Mouse (Mus musculus) layer of hippocampus, postnatal 36 days (tissue): ENCODE measurements around the gene Kcnj12. TPM values are rescaled to one million over a fixed set of nuclear protein-coding genes. Genes with fewer than 3 reads are reported as not detected.

Experiments used
- DNase-seq, 2 experiments: peaks; one replicate each; pipeline ENCODE4 v3.0.0; 2022
- total RNA-seq, 2 experiments: library from RNA; stranded (reverse); gene quantifications; 2 replicates each; pipeline ENCODE4 v1.2.3; 2021

Gene Kcnj12
- 1 to 10 TPM; 6.0 to 6.9 TPM for total RNA-seq

- no peak for DNase-seq
Measured at GRCm38 (mm10) chr11:61022550-61023391, at the start of gene Kcnj12. Gene Kcnj12, plus strand, starts transcription at chr11:61022564.

GRCm38 (mm10) chr11:60975097-60975496, 47.3 kb upstream of the Kcnj12 start:
- DNase-seq, result no peak

DNA sequence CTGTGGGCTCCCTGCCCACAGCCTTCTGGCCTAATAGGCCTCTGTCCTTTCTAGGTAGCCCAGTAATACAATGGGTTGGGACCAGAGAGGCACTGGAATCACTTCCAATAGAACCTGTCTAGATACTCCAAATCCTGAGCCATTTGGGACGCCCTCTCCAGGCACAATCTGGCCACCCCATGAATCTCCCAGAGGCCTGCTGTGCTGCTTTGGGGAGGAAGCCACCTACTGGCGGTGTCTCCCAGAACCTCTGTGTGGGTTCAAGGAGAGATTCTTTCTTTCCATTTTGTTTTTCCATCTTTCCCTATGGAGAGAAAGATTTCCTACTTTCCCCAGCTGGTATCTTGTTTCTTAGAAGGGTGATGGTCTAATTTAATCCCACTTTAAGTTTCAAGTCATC, 46.1 kb upstream of the Kcnj12 start:
- DNase-seq, result no peak

- DNase-seq, result no peak
Measured at GRCm38 (mm10) chr11:60976742-60977141, 45.6 kb upstream of the Kcnj12 start.

DNA sequence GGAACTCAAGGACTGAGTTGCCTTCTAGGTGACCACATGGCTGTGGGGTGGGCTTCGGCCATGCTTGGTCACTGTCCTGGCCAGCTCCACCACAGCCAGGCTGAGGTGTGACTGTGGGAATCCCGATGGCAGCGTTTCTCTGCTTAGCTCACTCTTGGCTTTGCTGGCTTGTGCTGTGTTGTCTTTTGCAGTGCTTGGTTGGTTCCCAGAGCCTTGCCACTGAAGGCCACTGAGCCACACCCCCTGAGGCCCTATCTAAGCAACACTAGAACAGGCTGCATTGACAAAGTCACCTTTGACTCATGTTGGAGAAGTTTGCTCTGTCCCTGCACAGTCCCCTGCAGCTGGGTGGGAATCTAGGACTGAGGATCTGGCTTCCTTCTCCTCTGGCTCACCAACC, 45.2 kb upstream of the Kcnj12 start:
- no peak for DNase-seq

DNA sequence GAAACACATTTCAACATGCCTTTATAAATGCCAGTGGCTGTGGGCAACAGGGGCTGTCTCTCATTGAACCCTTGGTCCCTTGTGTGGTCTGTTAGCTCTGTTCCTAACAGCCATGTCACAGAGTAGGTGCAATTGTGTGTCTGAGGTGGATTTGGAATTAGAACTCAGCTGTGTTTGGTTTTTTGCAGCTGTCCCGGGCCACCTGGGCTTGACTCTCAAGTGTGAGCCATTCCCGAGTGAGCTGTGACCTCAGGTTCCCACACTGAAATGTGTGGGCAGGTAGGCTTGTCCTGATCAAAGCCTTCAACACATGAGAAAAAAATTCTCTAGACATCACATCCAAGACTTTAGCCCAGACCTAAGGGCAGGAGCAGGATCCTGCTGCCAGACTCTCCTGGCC, 43.7 kb upstream of the Kcnj12 start:
- DNase-seq, result no peak

- DNase-seq, result no peak
Measured at GRCm38 (mm10) chr11:60979788-60980187, 42.6 kb upstream of the Kcnj12 start.

GRCm38 (mm10) chr11:60981693-60982486, 40.5 kb upstream of the Kcnj12 start:
- no peak for DNase-seq

DNA sequence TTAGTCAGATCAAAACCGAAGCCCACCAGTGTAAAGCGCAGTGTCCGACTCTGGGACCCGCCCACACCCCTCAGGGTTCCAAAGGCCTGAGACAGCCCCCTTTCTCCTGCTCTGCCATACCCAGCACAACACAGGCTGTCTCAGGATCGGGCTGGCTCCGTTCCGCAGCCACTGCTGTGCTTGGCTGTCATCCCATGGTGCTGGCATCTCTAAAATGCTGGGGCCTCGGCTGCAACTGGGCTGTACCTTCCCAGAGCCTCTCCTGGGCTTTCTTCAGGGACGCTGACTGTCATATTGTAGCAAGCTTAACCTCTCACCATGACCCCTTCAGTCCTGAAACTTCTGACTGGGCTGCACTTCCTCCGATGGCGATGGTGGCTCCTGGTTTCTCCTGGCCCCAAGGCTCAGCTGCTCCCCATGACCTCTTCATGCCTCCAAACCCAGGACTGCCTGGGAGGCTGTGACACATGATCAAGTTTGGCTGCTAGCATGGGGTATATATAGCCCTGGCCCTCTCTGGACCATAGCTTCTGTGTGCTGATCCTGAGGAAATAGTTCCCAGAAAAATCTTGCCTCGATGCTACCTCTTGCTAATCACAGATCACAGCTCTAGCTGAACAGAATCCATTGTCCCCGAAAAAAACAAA, 37.3 kb upstream of the Kcnj12 start:
- DNase-seq, result peak; percentile 39 to 47

GRCm38 (mm10) chr11:60990428-60990827, 31.9 kb upstream of the Kcnj12 start:
- DNase-seq, result no peak

DNA sequence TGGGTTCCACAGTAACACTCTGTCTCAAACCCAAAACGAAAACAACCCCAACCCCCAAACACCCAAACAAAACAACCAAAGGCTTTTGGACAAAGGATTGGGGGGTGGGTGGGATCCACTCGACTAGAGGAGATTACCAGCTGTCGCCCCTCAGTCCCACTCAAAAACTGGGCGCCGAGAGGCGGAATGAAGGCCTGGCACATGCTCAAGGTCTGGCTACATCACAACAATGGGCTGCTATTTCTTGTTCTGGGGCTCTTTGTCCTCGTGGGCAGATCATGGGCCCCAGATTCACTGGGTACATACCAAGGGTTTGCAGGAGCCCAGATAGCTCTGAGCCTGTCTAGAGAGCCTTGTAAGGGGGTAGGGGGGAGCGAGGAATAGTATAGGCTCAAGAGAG, 19.6 kb upstream of the Kcnj12 start:
- DNase-seq, result no peak

- DNase-seq, result no peak
Measured at GRCm38 (mm10) chr11:61004046-61004445, 18.3 kb upstream of the Kcnj12 start.

- no peak for DNase-seq
Measured at GRCm38 (mm10) chr11:61004781-61005180, 17.6 kb upstream of the Kcnj12 start.

- DNase-seq, result no peak
Measured at GRCm38 (mm10) chr11:61005345-61005744, 17.0 kb upstream of the Kcnj12 start.

- DNase-seq, result no peak
Measured at GRCm38 (mm10) chr11:61011736-61012294, 10.5 kb upstream of the Kcnj12 start.

DNA sequence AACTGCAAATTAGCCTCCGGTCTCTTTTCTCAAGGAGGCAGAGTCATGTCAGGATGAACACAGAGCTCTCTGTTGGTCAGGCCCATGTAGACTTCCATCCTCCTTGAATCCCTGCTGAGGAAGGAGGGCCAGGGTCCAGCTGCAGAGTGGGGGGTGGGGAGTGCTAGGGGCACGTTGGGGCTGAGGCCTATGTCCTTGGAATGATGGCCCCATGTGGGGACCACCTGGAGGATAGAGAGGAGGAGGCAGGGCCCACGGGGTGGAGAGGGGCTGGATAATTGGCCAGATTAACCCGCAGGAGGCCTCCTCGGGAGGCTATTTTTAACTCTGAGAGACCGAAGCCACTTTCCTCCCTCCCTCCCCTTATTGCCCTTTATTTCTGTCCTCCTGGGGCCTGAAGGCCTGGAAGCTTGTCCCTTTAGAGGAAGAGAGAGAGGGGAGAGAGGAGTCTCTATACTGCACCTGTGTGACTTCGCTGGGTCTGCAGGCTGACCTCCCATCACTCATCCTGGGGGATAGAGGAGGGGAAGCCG, 5.4 kb upstream of the Kcnj12 start:
- DNase-seq, result no peak

DNA sequence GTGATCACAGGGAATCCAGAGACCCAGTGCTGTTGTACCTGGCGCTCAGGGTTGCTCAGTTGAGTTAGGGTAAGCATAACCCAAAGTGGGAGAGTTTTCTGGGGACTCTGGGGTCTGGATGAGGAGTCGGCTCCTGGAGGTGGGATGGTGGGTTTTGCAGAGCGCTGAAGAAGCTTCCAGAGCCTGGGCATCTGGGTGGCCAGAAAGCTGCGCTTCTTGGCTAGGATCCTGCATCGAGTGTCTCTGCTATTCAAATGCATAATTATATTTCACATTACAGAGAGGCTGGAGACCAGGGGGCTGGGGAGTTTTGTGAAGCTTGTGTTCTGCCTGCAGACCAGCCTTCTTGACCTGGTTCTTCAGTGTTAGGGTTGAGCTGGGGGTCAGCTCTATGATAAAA, 1.2 kb upstream of the Kcnj12 start:
- no peak for DNase-seq

- peak; percentile 24 to 25 for DNase-seq
Measured at GRCm38 (mm10) chr11:61021676-61022549, 451 bp upstream of the Kcnj12 start.

- no peak for DNase-seq
Measured at GRCm38 (mm10) chr11:61023416-61024200, 1.2 kb downstream of the Kcnj12 start.

DNA sequence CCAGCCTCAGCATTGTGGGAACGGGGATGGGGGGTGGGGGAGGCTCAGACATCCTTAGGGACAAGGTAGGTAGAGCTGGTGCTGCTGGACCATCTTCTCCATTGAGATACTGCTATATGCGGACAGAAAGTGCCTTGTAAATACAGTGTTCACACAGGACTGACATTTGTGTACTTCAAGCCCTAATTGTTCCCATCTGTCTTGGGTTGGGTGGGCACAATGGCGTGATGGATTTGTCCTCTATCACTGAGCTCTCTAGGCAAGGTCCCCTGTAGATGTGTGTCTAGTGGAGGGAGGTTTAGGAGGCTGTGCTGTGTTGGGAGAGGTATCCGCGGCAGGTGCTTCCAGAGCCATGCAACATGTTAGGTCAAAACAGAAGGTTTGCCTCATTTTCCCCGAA, 2.0 kb downstream of the Kcnj12 start:
- no peak for DNase-seq

DNA sequence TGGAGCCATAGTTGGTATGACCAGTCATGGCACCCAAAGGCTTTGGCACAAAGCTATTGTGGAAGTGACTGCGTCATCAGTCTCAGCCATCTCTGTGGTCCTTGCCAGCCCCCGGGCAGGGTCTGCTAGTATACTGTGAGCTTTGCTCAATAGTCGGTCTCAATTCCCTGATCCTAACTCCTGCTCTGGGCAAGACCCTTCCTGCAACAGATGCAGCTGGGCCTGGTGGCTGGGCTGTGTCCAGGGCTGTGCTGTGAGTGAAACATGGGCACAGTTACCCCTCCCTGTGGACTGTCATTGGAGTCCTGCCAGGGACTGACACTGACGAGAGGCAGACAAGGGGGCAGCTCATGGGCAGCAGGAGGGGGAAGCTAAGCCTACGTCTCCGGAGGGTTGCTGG, 2.6 kb downstream of the Kcnj12 start:
- no peak for DNase-seq
